Mouse (Mus musculus) CH12.LX (cell line): ENCODE data around the gene Abcb8. TPM values are rescaled to one million over a fixed set of nuclear protein-coding genes. Genes with fewer than 3 reads are reported as not detected.

Experiments
- DNase-seq: peaks from one replicate; pipeline ENCODE4 v3.0.0-alpha.2; 2013; ENCODE audit errors: extremely low read depth
- H3K27ac ChIP-seq: 2 replicates; pipeline ENCODE4 v1.5.1; 2012; ENCODE audit warnings: low read depth, mild to moderate bottlenecking, control low read depth, moderate library complexity; ENCODE audit not compliant: insufficient read depth
- H3K27me3 ChIP-seq: replicated peaks from 2 replicates; pipeline ENCODE3; 2012; ENCODE audit warnings: inconsistent platforms
- H3K36me3 ChIP-seq, 2 experiments: replicated peaks in 1 of 2; 2 replicates each; pipeline versions ENCODE3 to v1.6.1; 2012; ENCODE audit warnings: inconsistent platforms in 1 of 2, low read length in 1 of 2, mild to moderate bottlenecking in 1 of 2, mixed read lengths in 1 of 2, moderate library complexity in 1 of 2; ENCODE audit not compliant: control insufficient read depth in 1 of 2, insufficient read depth in 1 of 2
- H3K4me1 ChIP-seq, 2 experiments: 2 replicates each; pipeline ENCODE4 v1.6.1; 2012; ENCODE audit warnings: inconsistent platforms in 1 of 2, moderate library complexity in 1 of 2; ENCODE audit not compliant: insufficient read depth in 2 of 2, control insufficient read depth in 1 of 2
- H3K4me2 ChIP-seq: 2 replicates; pipeline ENCODE4 v1.6.1; 2012; ENCODE audit warnings: low read depth, mild to moderate bottlenecking, control low read depth; ENCODE audit not compliant: poor library complexity, insufficient read depth, severe bottlenecking
- H3K4me3 ChIP-seq, 3 experiments: fragments of 150-350 bp in 1 of 3; sonication (generic) in 1 of 3; replicated peaks in 1 of 3; 2 replicates each; pipeline versions ENCODE3 to v1.5.1; 2011 to 2012; ENCODE audit warnings: low read depth in 2 of 3, low read length in 2 of 3, mild to moderate bottlenecking in 2 of 3, moderate library complexity in 2 of 3, control low read depth in 1 of 3, improper control_type of control experiment in 1 of 3, inconsistent platforms in 1 of 3, mixed read lengths in 1 of 3; ENCODE audit not compliant: poor library complexity in 1 of 3
- H3K79me2 ChIP-seq: replicated peaks from 2 replicates; pipeline ENCODE4 v1.6.1; 2012; ENCODE audit warnings: mild to moderate bottlenecking, moderate library complexity; ENCODE audit not compliant: control insufficient read depth, poor library complexity, insufficient read depth, severe bottlenecking; ENCODE audit errors: extremely low read depth
- H3K9ac ChIP-seq: 2 replicates; pipeline ENCODE4 v1.6.1; 2012; ENCODE audit warnings: low read depth, mild to moderate bottlenecking, control low read depth, moderate library complexity; ENCODE audit not compliant: insufficient read depth
- H3K9me3 ChIP-seq: replicated peaks from 2 replicates; pipeline ENCODE3; 2012; ENCODE audit warnings: low read length, inconsistent platforms, mixed read lengths
- BHLHE40 ChIP-seq: IDR thresholded peaks from 2 replicates; pipeline ENCODE4 v1.6.1; 2011; ENCODE audit warnings: mild to moderate bottlenecking, low read depth, low read length, improper control_type of control experiment
- CHD2 ChIP-seq: IDR thresholded peaks from 2 replicates; pipeline ENCODE4 v1.6.1; 2011; ENCODE audit warnings: low read length, improper control_type of control experiment
- CTCF ChIP-seq, 2 experiments: IDR thresholded peaks in 1 of 2; conservative IDR thresholded peaks in 1 of 2; 2 replicates each; pipeline ENCODE4 v1.5.1; 2011 to 2012; ENCODE audit warnings: low read depth in 2 of 2, low read length in 2 of 2, improper control_type of control experiment in 1 of 2, inconsistent platforms in 1 of 2, mild to moderate bottlenecking in 1 of 2, moderate library complexity in 1 of 2
- E2F4 ChIP-seq: IDR thresholded peaks from 2 replicates; pipeline ENCODE4 v1.6.1; 2011; ENCODE audit warnings: low read depth, low read length, improper control_type of control experiment; ENCODE audit not compliant: insufficient replicate concordance
- ELF1 ChIP-seq: IDR thresholded peaks from 2 replicates; pipeline ENCODE4 v1.6.1; 2014; ENCODE audit warnings: low read depth, mild to moderate bottlenecking, inconsistent platforms, low read length, improper control_type of control experiment
- ETS1 ChIP-seq: conservative IDR thresholded peaks from 2 replicates; pipeline ENCODE4 v1.6.1; 2012; ENCODE audit warnings: low read depth, mild to moderate bottlenecking, inconsistent platforms, low read length, improper control_type of control experiment, moderate library complexity
- GABPA ChIP-seq: IDR thresholded peaks from 2 replicates; pipeline ENCODE4 v1.6.1; 2012; ENCODE audit warnings: low read depth, low read length, improper control_type of control experiment, inconsistent platforms; ENCODE audit not compliant: insufficient replicate concordance
- HCFC1 ChIP-seq: IDR thresholded peaks from 2 replicates; pipeline ENCODE4 v1.6.1; 2012; ENCODE audit warnings: low read depth, mild to moderate bottlenecking, inconsistent platforms, low read length, improper control_type of control experiment
- IRF4 ChIP-seq: IDR thresholded peaks from 2 replicates; pipeline ENCODE4 v1.6.1; 2014; ENCODE audit warnings: low read depth, mild to moderate bottlenecking, inconsistent platforms, low read length, improper control_type of control experiment
- JUN ChIP-seq: IDR thresholded peaks from 2 replicates; pipeline ENCODE4 v1.6.1; 2011; ENCODE audit warnings: low read depth, mild to moderate bottlenecking, low read length, improper control_type of control experiment, moderate library complexity; ENCODE audit not compliant: insufficient read depth
- KAT2A ChIP-seq: IDR thresholded peaks from 2 replicates; pipeline ENCODE4 v1.6.1; 2012; ENCODE audit warnings: low read length, improper control_type of control experiment, inconsistent platforms; ENCODE audit not compliant: insufficient replicate concordance
- MAFK ChIP-seq: IDR thresholded peaks from 2 replicates; pipeline ENCODE4 v1.6.1; 2011; ENCODE audit warnings: low read length, improper control_type of control experiment; ENCODE audit not compliant: insufficient replicate concordance
- MXI1 ChIP-seq: IDR thresholded peaks from 2 replicates; pipeline ENCODE4 v1.6.1; 2011; ENCODE audit warnings: mild to moderate bottlenecking, low read depth, low read length, improper control_type of control experiment
- POLR2A ChIP-seq: IDR thresholded peaks from 2 replicates; pipeline ENCODE4 v1.6.1; 2011; ENCODE audit warnings: low read depth, mild to moderate bottlenecking, improper control_type of control experiment, low read length
- RCOR1 ChIP-seq: conservative IDR thresholded peaks from 2 replicates; pipeline ENCODE4 v1.6.1; 2012; ENCODE audit warnings: low read depth, mild to moderate bottlenecking, inconsistent platforms, low read length, improper control_type of control experiment
- SIN3A ChIP-seq: IDR thresholded peaks from 2 replicates; pipeline ENCODE4 v1.6.1; 2012; ENCODE audit warnings: low read length, improper control_type of control experiment, inconsistent platforms
- TCF12 ChIP-seq: IDR thresholded peaks from 2 replicates; pipeline ENCODE4 v1.6.1; 2014; ENCODE audit warnings: low read depth, mild to moderate bottlenecking, inconsistent platforms, low read length, improper control_type of control experiment
- UBTF ChIP-seq: IDR thresholded peaks from 2 replicates; pipeline ENCODE4 v1.6.1; 2012; ENCODE audit warnings: low read depth, mild to moderate bottlenecking, inconsistent platforms, low read length, improper control_type of control experiment, moderate library complexity
- USF2 ChIP-seq: conservative IDR thresholded peaks from 2 replicates; pipeline ENCODE4 v1.6.1; 2011; ENCODE audit warnings: low read depth, low read length, improper control_type of control experiment
- ZC3H11A ChIP-seq: IDR thresholded peaks from 2 replicates; pipeline ENCODE4 v1.6.1; 2012; ENCODE audit warnings: low read depth, mild to moderate bottlenecking, inconsistent platforms, low read length, improper control_type of control experiment
- ZNF384 ChIP-seq: IDR thresholded peaks from 2 replicates; pipeline ENCODE4 v1.6.1; 2012; ENCODE audit warnings: low read depth, low read length, improper control_type of control experiment, inconsistent platforms
- dilution Hi-C: fragments of 300-500 bp; cut with MboI; formaldehyde crosslinking; loops from 2 replicates; pipeline ENCODE4 v1.14.3; 2020; ENCODE audit warnings: low sequenced_read_pairs; ENCODE audit not compliant: extremely low pct_unique_long_range_greater_than_20kb, extremely low pct_ligation_motif_present
- in situ Hi-C: fragments of 300-500 bp; cut with MboI; formaldehyde crosslinking; loops from 3 replicates; pipeline ENCODE4 v1.14.3; 2019; ENCODE audit warnings: low sequenced_read_pairs, low pct_ligation_motif_present, low pct_unique_long_range_greater_than_20kb, mixed read lengths
- polyA plus RNA-seq: library from polyadenylated mRNA; unstranded; fragments of >175 nt; gene quantifications from 2 replicates; pipeline ENCODE4 v1.2.1, GENCODE M21; 2012; ENCODE audit warnings: low read depth; ENCODE audit not compliant: insufficient read length
- total RNA-seq, 2 experiments: library from RNA; depleted of rRNA; stranded (reverse); fragments of 300-350 nt in 1 of 2; fragments of >200 nt in 1 of 2; gene quantifications; 2 replicates each; pipeline ENCODE4 v1.2.3; 2012 to 2014

Abcb8 gene
- total and polyA plus RNA-seq, 3 experiments, result 31.0 to 58.7 (median 45.4) TPM

DNA sequence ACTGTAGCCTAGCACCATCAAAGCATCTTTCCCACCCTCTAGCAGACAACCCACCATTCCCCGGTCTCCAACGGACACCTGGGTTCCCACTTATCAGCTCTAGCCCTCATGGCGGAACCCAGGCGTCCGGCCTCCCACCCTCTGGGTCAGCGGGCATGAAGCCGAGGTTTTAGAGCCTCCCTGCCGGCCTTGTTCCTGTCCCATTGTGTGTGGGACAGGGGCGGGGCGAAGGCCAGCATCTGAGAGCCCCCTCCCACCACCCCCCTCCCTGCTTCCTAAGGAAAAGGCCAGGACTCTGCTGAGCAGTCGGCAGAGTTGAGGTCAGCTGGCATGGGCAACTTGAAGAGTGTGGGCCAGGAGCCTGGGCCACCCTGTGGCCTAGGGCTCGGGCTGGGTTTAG is 29.0 kb upstream of the Abcb8 start, which contains the start of gene Nos3:
TSS of gene Nos3 (plus strand) at position 303 of the 400 bp plus-strand sequence.
- Histone ChIP-seq H3K27me3 (peaks cover 77% of the 10 kb centered on the region), H3K4me1 (peaks cover 0 to 10% of the 10 kb centered on the region in 2 experiments; a peak in 2 of 4 replicates), H3K9me3 (peaks cover 5% of the 10 kb centered on the region), H3K4me2 (no peak within 1 kb of the TSS), H3K27ac (no peak within 1 kb of the TSS), H3K36me3 (no peaks in the 10 kb centered on the region), H3K4me3 (no peak within 1 kb of the TSS), H3K9ac (no peak within 1 kb of the TSS), H3K79me2 (no peaks in the 10 kb centered on the region)
- DNase-seq, result no peak
- dilution Hi-C loops, result no loop called here
- TF ChIP-seq POLR2A (no peak), RCOR1 (no peak), KAT2A (no peak), HCFC1 (no peak), E2F4 (no peak), SIN3A (no peak), CHD2 (no peak), UBTF (no peak), ZNF384 (no peak), ELF1 (no peak), ETS1 (no peak), JUN (no peak)
- in situ Hi-C loops, result loop anchor here (10.0 kb wide), 1 partner anchor 100 kb away; no protein-coding TSS in a partner anchor

DNA sequence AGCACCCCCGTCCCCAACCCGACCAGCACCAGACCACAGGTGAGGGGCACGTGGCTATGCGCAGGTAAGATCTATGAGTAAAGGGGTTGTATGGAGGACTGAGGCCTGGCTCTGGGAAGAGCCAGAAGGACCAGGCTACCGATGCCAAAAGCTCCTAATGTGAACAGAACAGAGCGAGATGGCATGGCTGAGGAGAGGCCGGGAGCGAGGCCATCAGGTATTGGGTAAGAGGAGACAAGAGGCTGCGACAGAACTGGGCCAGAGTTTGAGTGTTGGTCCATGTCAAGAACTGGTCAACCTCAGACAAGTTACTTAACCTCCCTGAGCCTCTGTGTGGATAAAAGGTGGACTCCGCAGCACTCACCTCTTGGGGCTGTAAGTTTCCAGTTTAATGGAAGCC is 28.5 kb upstream of the Abcb8 start:
- Histone ChIP-seq H3K36me3 (no peaks in the 10 kb centered on the region), H3K27me3 (peaks cover 79% of the 10 kb centered on the region), H3K79me2 (no peaks in the 10 kb centered on the region), H3K4me3 (no peak overlapping the region), H3K27ac (no peak overlapping the region), H3K9me3 (peaks cover 5% of the 10 kb centered on the region), H3K9ac (no peak overlapping the region), H3K4me2 (no peak overlapping the region), H3K4me1 (peaks cover 0 to 10% of the 10 kb centered on the region in 2 experiments; a peak in 2 of 4 replicates)
- TF ChIP-seq CTCF (conservative IDR thresholded peaks at IDR 0.05 in 1 of 2, IDR thresholded peaks at IDR 0.05 in 1 of 2; ENCODE audit: low read depth in 2 of 2, low read length in 2 of 2) (no peak), HCFC1 (no peak)
- dilution Hi-C loops (no loop called here), in situ Hi-C loops (loop anchor here (10.0 kb wide), 1 partner anchor 100 kb away; no protein-coding TSS in a partner anchor)
- DNase-seq, result no peak

DNA sequence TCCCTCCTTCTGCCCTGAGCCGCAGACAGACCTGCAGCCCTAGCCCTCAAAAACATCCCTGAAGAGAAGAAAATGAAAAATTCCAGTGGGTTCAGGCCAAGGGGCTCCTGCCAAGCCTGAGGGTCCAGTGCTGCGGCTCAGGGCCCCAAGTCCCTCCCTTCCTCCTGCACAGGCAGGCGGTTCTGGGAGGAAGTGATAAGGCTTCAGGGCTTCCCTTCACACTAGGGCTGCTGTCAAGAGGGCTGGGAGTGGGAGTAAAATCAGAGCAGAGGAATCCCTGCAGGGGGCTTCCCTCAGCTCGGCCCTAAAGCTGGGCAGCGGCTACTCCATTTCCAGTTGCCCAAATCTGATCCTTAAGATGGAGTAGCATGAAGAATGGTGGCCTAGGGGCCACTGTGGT is 27.9 kb upstream of the Abcb8 start:
- in situ Hi-C loops (loop anchor here (10.0 kb wide), 1 partner anchor 101 kb away; no protein-coding TSS in a partner anchor), dilution Hi-C loops (no loop called here)
- DNase-seq, result no peak
- Histone ChIP-seq H3K4me2 (no peak overlapping the region), H3K79me2 (no peaks in the 10 kb centered on the region), H3K9ac (no peak overlapping the region), H3K4me1 (peaks cover 0 to 9% of the 10 kb centered on the region in 2 experiments; a peak in 2 of 4 replicates), H3K27ac (no peak overlapping the region), H3K36me3 (no peaks in the 10 kb centered on the region), H3K27me3 (peaks cover 80% of the 10 kb centered on the region), H3K9me3 (peaks cover 5% of the 10 kb centered on the region), H3K4me3 (no peak overlapping the region)
- no peak for TF ChIP-seq GABPA
- no peak for TF ChIP-seq UBTF
- no peak for TF ChIP-seq RCOR1
- TF ChIP-seq IRF4, result no peak
- no peak for TF ChIP-seq ZC3H11A
- TF ChIP-seq MAFK, result no peak
- TF ChIP-seq ETS1, result no peak
- TF ChIP-seq MXI1, result no peak
- TF ChIP-seq ELF1, result no peak
- no peak for TF ChIP-seq E2F4
- TF ChIP-seq USF2, result no peak
- no peak for TF ChIP-seq TCF12
- TF ChIP-seq BHLHE40, result no peak
